Mouse (Mus musculus) limb, embryonic 11.5 days (tissue): ENCODE results near the gene Myh10. TPM values are rescaled to one million over a fixed set of nuclear protein-coding genes. Genes with fewer than 3 reads are reported as not detected.

ENCODE experiments used
- ATAC-seq: fragments of 200-750 bp; cut with Nextera tagmentation; 2 replicates; pipeline ENCODE4 v1.8.0; 2017; ENCODE audit warnings: low read depth; ENCODE audit not compliant: insufficient number of reproducible peaks, low FRiP score, low TSS enrichment
- DNase-seq: peaks from one replicate; pipeline ENCODE4 v3.0.0-alpha.2; 2015; ENCODE audit warnings: low spot score
- H3K27ac ChIP-seq: fragments of 300-500 bp; sonication (generic); replicated peaks from 2 replicates; pipeline ENCODE4 v1.5.1; 2014; ENCODE audit warnings: low read depth, mild to moderate bottlenecking, low read length
- H3K27me3 ChIP-seq: fragments of 300-500 bp; sonication (generic); 2 replicates; pipeline ENCODE4 v1.6.1; 2014; ENCODE audit warnings: mild to moderate bottlenecking, low read length, mixed read lengths; ENCODE audit not compliant: control insufficient read depth, insufficient read depth
- H3K36me3 ChIP-seq: fragments of 300-500 bp; sonication (generic); 2 replicates; pipeline ENCODE4 v1.6.1; 2014; ENCODE audit warnings: mild to moderate bottlenecking, low read length, moderate library complexity, mixed read lengths; ENCODE audit not compliant: control insufficient read depth, insufficient read depth
- H3K4me1 ChIP-seq: fragments of 300-500 bp; sonication (generic); 2 replicates; pipeline ENCODE4 v1.6.1; 2014; ENCODE audit warnings: low read length, mixed read lengths; ENCODE audit not compliant: control insufficient read depth, insufficient read depth
- H3K4me2 ChIP-seq: fragments of 300-500 bp; sonication (generic); 2 replicates; pipeline ENCODE4 v1.6.1; 2014; ENCODE audit warnings: low read depth, mild to moderate bottlenecking, moderate library complexity; ENCODE audit not compliant: severe bottlenecking
- H3K4me3 ChIP-seq: fragments of 300-500 bp; sonication (generic); 2 replicates; pipeline ENCODE4 v1.5.1; 2014; ENCODE audit warnings: low read depth, low read length
- H3K9ac ChIP-seq: fragments of 300-500 bp; sonication (generic); 2 replicates; pipeline ENCODE4 v1.6.1; 2014; ENCODE audit warnings: mild to moderate bottlenecking, low read length
- H3K9me3 ChIP-seq: fragments of 300-500 bp; sonication (generic); 2 replicates; pipeline ENCODE4 v1.6.1; 2016; ENCODE audit warnings: low read length; ENCODE audit not compliant: control insufficient read depth
- WGBS: fragments of 180-500 bp; shearing (Covaris S2); extraction: QIAGEN DNeasy Blood & Tissue Kit; methylation state at CpG from one replicate; pipeline ENCODE4 v1.1.7; 2014; 5-methylcytosine and 5-hydroxymethylcytosine counted together
- polyA plus RNA-seq: library from polyadenylated mRNA; unstranded; fragments of >200 nt; fragmentation: Nextera tagmentation; extraction: Ambion mirVana; gene quantifications from 2 replicates; pipeline ENCODE4 v1.2.1, GENCODE M21; 2014

Gene Myh10
- polyA plus RNA-seq, 1 experiment from 2014 or later, result 148 TPM

DNA sequence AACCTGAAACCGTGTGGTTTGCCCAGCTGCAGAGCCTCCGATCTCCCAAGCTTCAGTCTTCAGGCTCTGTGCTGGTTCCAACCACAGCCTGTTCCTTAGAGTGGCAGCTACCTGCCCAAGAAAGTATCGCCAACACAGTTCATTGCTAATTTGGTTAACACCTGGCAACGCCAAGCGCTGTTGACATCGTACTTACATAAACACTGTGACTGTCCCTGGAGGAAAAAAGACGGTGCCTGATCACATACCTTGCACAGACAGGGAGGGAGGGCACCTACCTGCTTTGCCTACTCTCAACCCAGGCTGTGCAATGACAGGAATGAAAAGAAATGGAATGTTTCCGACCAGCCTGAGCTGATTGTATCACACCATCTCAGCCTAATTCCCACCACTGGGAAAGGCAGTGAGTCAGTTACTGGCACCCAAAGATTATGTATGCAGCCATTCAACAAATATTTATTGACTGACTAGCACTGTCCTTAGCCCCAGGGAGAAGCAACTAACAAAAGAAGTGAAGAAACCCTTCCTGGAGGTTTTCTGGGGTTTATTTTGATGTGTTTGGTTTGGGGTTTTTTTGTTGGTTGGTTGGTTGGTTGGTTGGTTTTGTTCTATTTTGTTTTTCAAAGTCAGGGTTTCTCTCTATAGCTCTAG, 168.7 kb downstream of the Myh10 start:
- 87% methylated on average over 8 of the region's 8 CpGs for WGBS
- Histone ChIP-seq H3K9me3 (no peaks in the 10 kb centered on the region), H3K27me3 (no peaks in the 10 kb centered on the region), H3K4me2 (no peak overlapping the region), H3K4me3 (no peak overlapping the region), H3K27ac (no peak overlapping the region), H3K4me1 (no peaks in the 10 kb centered on the region), H3K36me3 (no peaks in the 10 kb centered on the region), H3K9ac (no peak overlapping the region)
- ATAC-seq (no peak), DNase-seq (no peak)

DNA sequence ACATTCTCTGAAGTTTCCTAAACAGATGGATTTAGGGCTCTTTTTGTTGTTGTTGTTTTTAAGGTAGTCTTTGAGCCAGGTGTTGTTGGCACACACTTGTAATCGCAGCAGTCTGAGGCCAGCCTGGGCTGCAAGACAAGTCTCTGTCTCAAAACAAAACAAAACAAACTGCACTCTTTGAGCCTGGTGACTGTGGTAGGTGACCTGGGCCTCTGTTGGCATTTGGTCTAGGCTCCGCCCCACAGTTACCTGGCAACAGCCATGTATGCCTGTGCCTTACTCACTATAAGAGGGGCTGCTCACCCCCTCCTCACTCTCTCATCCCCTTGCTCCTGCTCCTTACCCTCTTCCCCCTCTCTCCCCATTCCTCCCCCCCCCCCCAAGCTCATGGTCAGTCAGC, 170.9 kb downstream of the Myh10 start:
- Histone ChIP-seq H3K4me1 (no peaks in the 10 kb centered on the region), H3K9ac (no peak overlapping the region), H3K9me3 (no peaks in the 10 kb centered on the region), H3K4me3 (no peak overlapping the region), H3K4me2 (no peak overlapping the region), H3K27ac (no peak overlapping the region), H3K36me3 (no peaks in the 10 kb centered on the region), H3K27me3 (no peaks in the 10 kb centered on the region)
- no peak for ATAC-seq
- no peak for DNase-seq
- WGBS, result 82% methylated on average over 2 of the region's 2 CpGs

DNA sequence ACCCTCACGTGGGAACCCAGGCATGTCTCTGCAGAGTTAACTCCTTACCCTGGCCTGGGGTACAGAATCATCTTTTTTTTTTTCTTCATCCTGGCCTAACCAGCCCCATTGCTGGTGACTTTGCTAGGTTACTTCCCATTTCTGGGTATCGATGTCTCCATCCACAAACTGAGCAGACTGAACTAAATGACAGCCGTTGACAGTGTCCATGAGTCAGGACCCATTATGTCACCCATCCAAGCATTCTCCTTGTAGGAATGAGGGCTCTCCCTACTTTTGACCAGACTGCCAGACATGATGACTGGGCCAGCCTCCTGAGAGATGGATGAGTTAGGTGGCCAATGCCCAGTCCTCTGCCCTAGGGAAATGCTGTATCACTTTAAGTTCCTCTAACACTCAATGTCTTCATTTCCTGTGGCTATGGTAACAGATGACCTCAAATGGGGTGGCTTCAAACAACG, 172.3 kb downstream of the Myh10 start:
- Histone ChIP-seq H3K9ac (no peak overlapping the region), H3K27ac (no peak overlapping the region), H3K27me3 (no peaks in the 10 kb centered on the region), H3K36me3 (no peaks in the 10 kb centered on the region), H3K4me3 (no peak overlapping the region), H3K4me2 (no peak overlapping the region), H3K9me3 (no peaks in the 10 kb centered on the region), H3K4me1 (no peaks in the 10 kb centered on the region)
- WGBS, result 67% methylated on average over 4 of the region's 4 CpGs
- no peak for DNase-seq
- ATAC-seq, result no peak

GRCm38 (mm10) chr11:68864544-68865189, 173.3 kb downstream of the Myh10 start:
- 77% methylated on average over 9 of the region's 9 CpGs for WGBS
- no peak overlapping the region for H3K4me2 ChIP-seq
- no peaks in the 10 kb centered on the region for H3K9me3 ChIP-seq
- DNase-seq (no peak), ATAC-seq (no peak)
- H3K36me3 ChIP-seq, result no peaks in the 10 kb centered on the region
- H3K4me3 ChIP-seq, result no peak overlapping the region
- H3K9ac ChIP-seq, result no peak overlapping the region
- H3K27me3 ChIP-seq, result no peaks in the 10 kb centered on the region
- H3K27ac ChIP-seq, result no peak overlapping the region
- H3K4me1 ChIP-seq, result no peaks in the 10 kb centered on the region

Other genes with a start within 250 kb of the Myh10 start
- gene Pik3r6, start 188.5 kb upstream of the Myh10 start, polyA plus RNA-seq, result 1.3 and 1.6 TPM in 2 replicates
- not detected in 2 replicates for gene Mfsd6l, start 135.4 kb upstream of the Myh10 start, polyA plus RNA-seq
- gene Ccdc42, start 104.5 kb upstream of the Myh10 start, polyA plus RNA-seq, result 1.0 and 1.4 TPM in 2 replicates
- 53.2 and 57.8 TPM in 2 replicates for gene Ndel1, start 180.3 kb downstream of the Myh10 start, polyA plus RNA-seq
- gene Rnf222, start 197.0 kb downstream of the Myh10 start, polyA plus RNA-seq, result not detected in 2 replicates
- 1,145 and 1,149 TPM in 2 replicates for gene Rpl26, start 210.0 kb downstream of the Myh10 start, polyA plus RNA-seq
- not detected in 2 replicates for gene Odf4, start 235.5 kb downstream of the Myh10 start, polyA plus RNA-seq